Mouse (Mus musculus) megakaryocyte-erythroid progenitor cell, adult 5-6 weeks (primary cell): Measurements from ENCODE around the gene Mrps5. TPM values are rescaled to one million over a fixed set of nuclear protein-coding genes. Genes with fewer than 3 reads are reported as not detected.

Experiments used
- ATAC-seq: replicated peaks from 2 replicates; pipeline ENCODE4 v1.8.0; 2016; ENCODE audit warnings: mild to moderate bottlenecking, inconsistent platforms; ENCODE audit not compliant: severe bottlenecking, poor library complexity, low FRiP score, low TSS enrichment
- total RNA-seq, 2 experiments: library from RNA; stranded (forward) in 1 of 2; stranded (reverse) in 1 of 2; fragments of 200-1000, 215-1000 nt in 1 of 2; fragments of >200 nt in 1 of 2; fragmentation: Nextera tagmentation in 1 of 2; gene quantifications; 2 replicates each; pipeline ENCODE4 v1.2.3; 2014 to 2017

Mrps5 gene
- total RNA-seq, 2 experiments from 2014 or later, result 74.2 to 164 TPM

GRCm38 (mm10) chr2:127611386-127611785 lies 24.4 kb downstream of the Mrps5 start:
- no peak for ATAC-seq

GRCm38 (mm10) chr2:127612288-127612687 lies 25.3 kb downstream of the Mrps5 start:
- no peak for ATAC-seq

GRCm38 (mm10) chr2:127619311-127619710 lies 32.3 kb downstream of the Mrps5 start:
- no peak for ATAC-seq

- no peak for ATAC-seq
Observed at GRCm38 (mm10) chr2:127622065-127622464, 35.0 kb downstream of the Mrps5 start.

- ATAC-seq, result no peak
Observed at GRCm38 (mm10) chr2:127624786-127625185, 37.8 kb downstream of the Mrps5 start.

GRCm38 (mm10) chr2:127625659-127626058 lies 38.6 kb downstream of the Mrps5 start:
- no peak for ATAC-seq

- ATAC-seq, result no peak
Observed at GRCm38 (mm10) chr2:127627354-127627753, 40.3 kb downstream of the Mrps5 start.

GRCm38 (mm10) chr2:127627990-127628570 lies 41.1 kb downstream of the Mrps5 start:
- ATAC-seq, result no peak

- ATAC-seq, result no peak
Observed at GRCm38 (mm10) chr2:127632601-127633000, 45.6 kb downstream of the Mrps5 start.

- ATAC-seq, result no peak
Observed at GRCm38 (mm10) chr2:127635581-127635980, 48.6 kb downstream of the Mrps5 start.

GRCm38 (mm10) chr2:127638973-127639372 lies 52.0 kb downstream of the Mrps5 start:
- no peak for ATAC-seq

- no peak for ATAC-seq
Observed at GRCm38 (mm10) chr2:127643728-127644704, 57.0 kb downstream of the Mrps5 start.

- no peak for ATAC-seq
Observed at GRCm38 (mm10) chr2:127646875-127647274, 59.9 kb downstream of the Mrps5 start.

- no peak for ATAC-seq
Observed at GRCm38 (mm10) chr2:127648145-127648544, 61.1 kb downstream of the Mrps5 start.

- ATAC-seq, result no peak
Observed at GRCm38 (mm10) chr2:127649921-127650320, 62.9 kb downstream of the Mrps5 start.

- ATAC-seq, result no peak
Observed at GRCm38 (mm10) chr2:127651601-127652000, 64.6 kb downstream of the Mrps5 start.

GRCm38 (mm10) chr2:127652335-127652734 lies 65.3 kb downstream of the Mrps5 start:
- ATAC-seq, result no peak

- no peak for ATAC-seq
Observed at GRCm38 (mm10) chr2:127652805-127653204, 65.8 kb downstream of the Mrps5 start.

- no peak for ATAC-seq
Observed at GRCm38 (mm10) chr2:127654786-127655185, 67.8 kb downstream of the Mrps5 start.

- ATAC-seq, result no peak
Observed at GRCm38 (mm10) chr2:127655419-127655818, 68.4 kb downstream of the Mrps5 start.
